Mouse (Mus musculus): ENCODE measurements around the gene Kirrel3. TPM values are rescaled to one million over a fixed set of nuclear protein-coding genes. Genes with fewer than 3 reads are reported as not detected.

Kirrel3 gene
- polyA plus RNA-seq, 1 experiment from 2014 or later: 1.8 TPM

- Histone ChIP-seq H3K27me3 (no peaks in the 10 kb centered on the region), H3K27ac (no peak overlapping the region), H3K4me3 (no peak overlapping the region), H3K36me3 (no peaks in the 10 kb centered on the region), H3K4me1 (no peaks in the 10 kb centered on the region), H3K9ac (no peak overlapping the region), H3K9me3 (no peaks in the 10 kb centered on the region), H3K4me2 (no peak overlapping the region)
- 72% methylated on average over 4 of the region's 4 CpGs for whole genome bisulfite sequencing
- ATAC-seq (ENCODE audit: borderline replicate concordance, extremely low read depth, low FRiP score, low TSS enrichment): no peak
These were observed 249.3 kb downstream of the Kirrel3 start for GRCm38 (mm10) chr9:34734991-34735390.

GRCm38 (mm10) chr9:34739431-34739830 lies 253.7 kb downstream of the Kirrel3 start:
- WGBS: 58% methylated on average over 5 of the region's 5 CpGs
- Histone ChIP-seq H3K27ac (no peak overlapping the region), H3K36me3 (no peaks in the 10 kb centered on the region), H3K4me2 (no peak overlapping the region), H3K27me3 (no peaks in the 10 kb centered on the region), H3K9me3 (no peaks in the 10 kb centered on the region), H3K9ac (no peak overlapping the region), H3K4me1 (no peaks in the 10 kb centered on the region), H3K4me3 (no peak overlapping the region)
- no peak for ATAC-seq (ENCODE audit: borderline replicate concordance, extremely low read depth, low FRiP score, low TSS enrichment)

- H3K36me3 ChIP-seq: no peaks in the 10 kb centered on the region
- H3K9me3 ChIP-seq: no peaks in the 10 kb centered on the region
- no peaks in the 10 kb centered on the region for H3K4me1 ChIP-seq
- no peak overlapping the region for H3K4me3 ChIP-seq
- H3K4me2 ChIP-seq: no peak overlapping the region
- no peak overlapping the region for H3K9ac ChIP-seq
- WGBS: 81% methylated on average over 3 of the region's 3 CpGs
- no peak for ATAC-seq (ENCODE audit: borderline replicate concordance, extremely low read depth, low FRiP score, low TSS enrichment)
- H3K27me3 ChIP-seq: no peaks in the 10 kb centered on the region
- no peak overlapping the region for H3K27ac ChIP-seq
These were observed 255.1 kb downstream of the Kirrel3 start for GRCm38 (mm10) chr9:34740814-34741213.

GRCm38 (mm10) chr9:34748003-34748402 lies 262.3 kb downstream of the Kirrel3 start:
- no peaks in the 10 kb centered on the region for H3K9me3 ChIP-seq
- H3K27me3 ChIP-seq: no peaks in the 10 kb centered on the region
- H3K9ac ChIP-seq: no peak overlapping the region
- ATAC-seq (ENCODE audit: borderline replicate concordance, extremely low read depth, low FRiP score, low TSS enrichment): no peak
- H3K4me1 ChIP-seq: 0 out of 2 replicates have a peak, but pooled peaks cover 10% of the 10 kb centered on the region
- 40% methylated on average over 2 of the region's 2 CpGs for WGBS
- no peak overlapping the region for H3K4me3 ChIP-seq
- H3K27ac ChIP-seq: no peak overlapping the region
- H3K36me3 ChIP-seq: no peaks in the 10 kb centered on the region
- H3K4me2 ChIP-seq: no peak overlapping the region

GRCm38 (mm10) chr9:34749161-34749560 lies 263.5 kb downstream of the Kirrel3 start:
- 82% methylated on average over 7 of the region's 7 CpGs for WGBS
- Histone ChIP-seq H3K4me1 (0 out of 2 replicates have a peak, but pooled peaks cover 10% of the 10 kb centered on the region), H3K9me3 (no peaks in the 10 kb centered on the region), H3K9ac (no peak overlapping the region), H3K4me2 (no peak overlapping the region), H3K36me3 (no peaks in the 10 kb centered on the region), H3K27me3 (no peaks in the 10 kb centered on the region), H3K27ac (no peak overlapping the region), H3K4me3 (no peak overlapping the region)
- ATAC-seq (ENCODE audit: borderline replicate concordance, extremely low read depth, low FRiP score, low TSS enrichment): no peak

GRCm38 (mm10) chr9:34749877-34750276 lies 264.2 kb downstream of the Kirrel3 start:
- H3K4me1 ChIP-seq: 0 out of 2 replicates have a peak, but pooled peaks cover 10% of the 10 kb centered on the region
- WGBS: 42% methylated on average over 4 of the region's 4 CpGs

GRCm38 (mm10) chr9:34750887-34751286 lies 265.2 kb downstream of the Kirrel3 start:
- Histone ChIP-seq H3K27me3 (no peaks in the 10 kb centered on the region), H3K9me3 (no peaks in the 10 kb centered on the region), H3K4me3 (no peak overlapping the region), H3K4me1 (0 out of 2 replicates have a peak, but pooled peaks cover 10% of the 10 kb centered on the region), H3K27ac (no peak overlapping the region), H3K36me3 (no peaks in the 10 kb centered on the region), H3K9ac (no peak overlapping the region), H3K4me2 (no peak overlapping the region)
- 33% methylated on average over 2 of the region's 2 CpGs for WGBS
- ATAC-seq (ENCODE audit: borderline replicate concordance, extremely low read depth, low FRiP score, low TSS enrichment): no peak

More at GRCm38 (mm10) chr9:34749877-34750276, 264.2 kb downstream of the Kirrel3 start:
- no peaks in the 10 kb centered on the region for H3K27me3 ChIP-seq
- no peak overlapping the region for H3K4me3 ChIP-seq
- H3K9me3 ChIP-seq: no peaks in the 10 kb centered on the region
- H3K27ac ChIP-seq: no peak overlapping the region
- no peak for ATAC-seq (ENCODE audit: borderline replicate concordance, extremely low read depth, low FRiP score, low TSS enrichment)
- H3K36me3 ChIP-seq: no peaks in the 10 kb centered on the region
- H3K4me2 ChIP-seq: no peak overlapping the region
- H3K9ac ChIP-seq: no peak overlapping the region

- no peak for ATAC-seq (ENCODE audit: borderline replicate concordance, extremely low read depth, low FRiP score, low TSS enrichment)
- no peak overlapping the region for H3K4me3 ChIP-seq
- H3K27me3 ChIP-seq: no peaks in the 10 kb centered on the region
- H3K9ac ChIP-seq: no peak overlapping the region
- H3K4me2 ChIP-seq: no peak overlapping the region
- no peaks in the 10 kb centered on the region for H3K36me3 ChIP-seq
- 62% methylated on average over 5 of the region's 5 CpGs for WGBS
- no peaks in the 10 kb centered on the region for H3K9me3 ChIP-seq
- H3K4me1 ChIP-seq: 0 out of 2 replicates have a peak, but pooled peaks cover 10% of the 10 kb centered on the region
- H3K27ac ChIP-seq: no peak overlapping the region
These were observed 266.5 kb downstream of the Kirrel3 start for GRCm38 (mm10) chr9:34752076-34752800.

GRCm38 (mm10) chr9:34752801-34753170 lies 267.1 kb downstream of the Kirrel3 start:
- Histone ChIP-seq H3K9me3 (no peaks in the 10 kb centered on the region), H3K36me3 (no peaks in the 10 kb centered on the region), H3K4me3 (no peak overlapping the region), H3K4me1 (0 out of 2 replicates have a peak, but pooled peaks cover 10% of the 10 kb centered on the region), H3K27me3 (no peaks in the 10 kb centered on the region), H3K4me2 (no peak overlapping the region), H3K27ac (no peak overlapping the region), H3K9ac (no peak overlapping the region)
- WGBS: 10% methylated on average over 4 of the region's 4 CpGs
- ATAC-seq (ENCODE audit: borderline replicate concordance, extremely low read depth, low FRiP score, low TSS enrichment): no peak

GRCm38 (mm10) chr9:34753891-34754290 lies 268.2 kb downstream of the Kirrel3 start:
- H3K27me3 ChIP-seq: no peaks in the 10 kb centered on the region
- no peaks in the 10 kb centered on the region for H3K9me3 ChIP-seq
- no peaks in the 10 kb centered on the region for H3K36me3 ChIP-seq
- WGBS: 79% methylated on average over 5 of the region's 5 CpGs
- no peak overlapping the region for H3K27ac ChIP-seq
- H3K4me3 ChIP-seq: no peak overlapping the region
- no peak overlapping the region for H3K4me2 ChIP-seq
- no peak overlapping the region for H3K9ac ChIP-seq
- ATAC-seq (ENCODE audit: borderline replicate concordance, extremely low read depth, low FRiP score, low TSS enrichment): no peak
- 0 out of 2 replicates have a peak, but pooled peaks cover 10% of the 10 kb centered on the region for H3K4me1 ChIP-seq

GRCm38 (mm10) chr9:34754523-34755097 lies 268.9 kb downstream of the Kirrel3 start:
- no peaks in the 10 kb centered on the region for H3K9me3 ChIP-seq
- 0 out of 2 replicates have a peak, but pooled peaks cover 10% of the 10 kb centered on the region for H3K4me1 ChIP-seq
- no peak for ATAC-seq (ENCODE audit: borderline replicate concordance, extremely low read depth, low FRiP score, low TSS enrichment)
- 74% methylated on average over 6 of the region's 6 CpGs for WGBS
- H3K27ac ChIP-seq: no peak overlapping the region
- no peak overlapping the region for H3K4me2 ChIP-seq
- no peak overlapping the region for H3K4me3 ChIP-seq
- H3K36me3 ChIP-seq: no peaks in the 10 kb centered on the region
- no peaks in the 10 kb centered on the region for H3K27me3 ChIP-seq
- no peak overlapping the region for H3K9ac ChIP-seq

GRCm38 (mm10) chr9:34756055-34756454 lies 270.4 kb downstream of the Kirrel3 start:
- H3K9ac ChIP-seq: no peak overlapping the region
- H3K4me3 ChIP-seq: no peak overlapping the region
- 83% methylated on average over 7 of the region's 7 CpGs for WGBS
- no peaks in the 10 kb centered on the region for H3K36me3 ChIP-seq
- ATAC-seq (ENCODE audit: borderline replicate concordance, extremely low read depth, low FRiP score, low TSS enrichment): no peak
- no peak overlapping the region for H3K27ac ChIP-seq
- no peak overlapping the region for H3K4me2 ChIP-seq
- no peaks in the 10 kb centered on the region for H3K27me3 ChIP-seq
- no peaks in the 10 kb centered on the region for H3K9me3 ChIP-seq
- 0 out of 2 replicates have a peak, but pooled peaks cover 4% of the 10 kb centered on the region for H3K4me1 ChIP-seq

All from lung, embryonic 15.5 days (tissue).